Mouse (Mus musculus) kidney, embryonic 16.5 days (tissue): Measurements from ENCODE around the gene Ltb. TPM values are rescaled to one million over a fixed set of nuclear protein-coding genes. Genes with fewer than 3 reads are reported as not detected.
A peak's percentile ranks its signal among the peaks of the same experiment; 100 is the strongest.

Source experiments
- ATAC-seq: fragments of 200-750 bp; cut with Nextera tagmentation; 2 replicates; pipeline ENCODE4 v1.8.0; 2017; ENCODE audit warnings: moderate TSS enrichment; ENCODE audit not compliant: low FRiP score, low TSS enrichment
- H3K27ac ChIP-seq: fragments of 300-500 bp; sonication (generic); 2 replicates; pipeline ENCODE4 v1.5.1; 2014; ENCODE audit warnings: low read length
- H3K27me3 ChIP-seq: fragments of 300-500 bp; sonication (generic); 2 replicates; pipeline ENCODE4 v1.6.1; 2014; ENCODE audit warnings: low read length, control low read depth, mixed read lengths; ENCODE audit not compliant: insufficient read depth
- H3K36me3 ChIP-seq: fragments of 300-500 bp; sonication (generic); 2 replicates; pipeline ENCODE4 v1.6.1; 2014; ENCODE audit warnings: low read length, control low read depth, mixed read lengths; ENCODE audit not compliant: insufficient read depth
- H3K4me1 ChIP-seq: fragments of 300-500 bp; sonication (generic); 2 replicates; pipeline ENCODE4 v1.6.1; 2014; ENCODE audit warnings: low read length, control low read depth, mixed read lengths; ENCODE audit not compliant: insufficient read depth
- H3K4me2 ChIP-seq: fragments of 300-500 bp; sonication (generic); replicated peaks from 2 replicates; pipeline ENCODE4 v1.6.1; 2014; ENCODE audit warnings: low read depth, low read length
- H3K4me3 ChIP-seq: fragments of 300-500 bp; sonication (generic); 2 replicates; pipeline ENCODE4 v1.5.1; 2014; ENCODE audit warnings: mild to moderate bottlenecking, low read length
- H3K9ac ChIP-seq: fragments of 300-500 bp; sonication (generic); replicated peaks from 2 replicates; pipeline ENCODE4 v1.6.1; 2014; ENCODE audit warnings: low read length
- H3K9me3 ChIP-seq: fragments of 300-500 bp; sonication (generic); 2 replicates; pipeline ENCODE4 v1.6.1; 2016; ENCODE audit warnings: low read length, control low read depth
- WGBS: fragments of 180-500 bp; shearing (Covaris S2); extraction: QIAGEN DNeasy Blood & Tissue Kit; methylation state at CpG from one replicate; pipeline ENCODE4 v1.1.7; 2014; 5-methylcytosine and 5-hydroxymethylcytosine counted together
- polyA plus RNA-seq: library from polyadenylated mRNA; unstranded; fragments of >200 nt; fragmentation: Nextera tagmentation; extraction: Ambion mirVana; gene quantifications from 2 replicates; pipeline ENCODE4 v1.2.1, GENCODE M21; 2015

Ltb gene
- 0.66 and 1.2 TPM in 2 replicates for polyA plus RNA-seq

DNA sequence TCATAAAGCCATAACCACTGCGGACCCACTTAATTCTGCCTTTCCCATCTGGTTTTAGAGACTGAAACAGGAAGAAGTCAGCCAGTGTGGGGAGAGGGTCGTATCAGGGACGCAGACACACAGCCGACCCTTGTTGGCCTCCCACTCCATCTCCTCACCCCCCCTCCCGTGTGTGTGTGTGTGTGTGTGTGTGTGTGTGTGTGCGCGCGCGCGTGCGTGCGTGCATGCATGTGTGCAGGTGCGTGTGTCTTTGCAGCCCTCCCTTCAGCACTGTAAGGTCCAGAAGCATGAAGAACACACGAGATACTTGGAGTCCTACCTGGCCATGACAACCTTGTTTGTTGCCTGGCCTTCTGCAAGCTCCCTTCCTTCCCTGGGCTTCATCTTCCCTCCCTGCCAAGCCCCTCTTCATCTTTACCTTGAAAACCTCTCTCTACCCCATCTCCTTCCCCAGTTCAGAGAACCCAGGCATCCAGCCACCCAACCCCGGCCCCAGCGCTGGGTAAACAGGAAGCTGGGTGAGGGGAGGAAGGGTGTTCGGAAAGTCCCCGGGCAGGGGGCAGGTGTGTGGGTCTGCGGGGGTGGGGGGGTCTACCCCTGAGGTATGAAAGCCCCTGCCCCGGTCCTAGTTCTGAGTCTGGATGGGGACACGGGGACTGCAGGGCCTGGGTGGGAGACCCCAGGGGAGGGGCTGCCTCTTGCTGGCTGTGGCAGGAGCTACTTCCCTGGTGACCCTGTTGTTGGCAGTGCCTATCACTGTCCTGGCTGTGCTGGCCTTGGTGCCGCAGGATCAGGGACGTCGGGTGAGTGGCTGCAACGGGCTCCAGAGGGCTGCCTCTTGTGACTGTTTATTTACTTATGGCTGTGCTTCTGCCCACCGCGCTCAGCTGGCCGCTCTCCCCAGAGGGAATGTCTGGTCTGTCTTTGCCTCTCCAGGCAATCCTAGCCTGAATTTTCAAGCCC is at the start of gene Ltb:
Gene Ltb, plus strand, starts transcription at position 559 of the 963 bp plus-strand sequence.
- ATAC-seq: peak; percentile 40; the same call in 1 of the 2 replicates
- no peak within 1 kb of the TSS for H3K27ac ChIP-seq
- peaks cover 14% of the 10 kb centered on the region for H3K4me1 ChIP-seq
- H3K9ac ChIP-seq: peak within 1 kb of the TSS; percentile 47; the same call in 1 of the 2 replicates
- peaks cover 27% of the 10 kb centered on the region for H3K27me3 ChIP-seq
- H3K36me3 ChIP-seq: no peaks in the 10 kb centered on the region
- no peaks in the 10 kb centered on the region for H3K9me3 ChIP-seq
- H3K4me2 ChIP-seq: peak within 1 kb of the TSS; percentile 68; the same call in 1 of the 2 replicates
- WGBS: 61% methylated on average over 28 of the region's 28 CpGs
- peak within 1 kb of the TSS; percentile 43 for H3K4me3 ChIP-seq

- H3K9ac ChIP-seq: no peak overlapping the region
- no peaks in the 10 kb centered on the region for H3K27me3 ChIP-seq
- H3K36me3 ChIP-seq: peaks cover 92% of the 10 kb centered on the region
- H3K27ac ChIP-seq: no peak overlapping the region
- no peaks in the 10 kb centered on the region for H3K4me1 ChIP-seq
- H3K4me2 ChIP-seq: no peak overlapping the region
- WGBS: 89% methylated on average over 5 of the region's 5 CpGs
- ATAC-seq: no peak
- no peak overlapping the region for H3K4me3 ChIP-seq
- H3K9me3 ChIP-seq: no peaks in the 10 kb centered on the region; the same call in 1 of the 2 replicates
These were observed 48.1 kb upstream of the Ltb start for GRCm38 (mm10) chr17:35146139-35146538.

GRCm38 (mm10) chr17:35147348-35147747 is 46.9 kb upstream of the Ltb start:
- peak overlapping the region; percentile 20 for H3K27ac ChIP-seq
- WGBS: 50% methylated on average over 3 of the region's 3 CpGs

DNA sequence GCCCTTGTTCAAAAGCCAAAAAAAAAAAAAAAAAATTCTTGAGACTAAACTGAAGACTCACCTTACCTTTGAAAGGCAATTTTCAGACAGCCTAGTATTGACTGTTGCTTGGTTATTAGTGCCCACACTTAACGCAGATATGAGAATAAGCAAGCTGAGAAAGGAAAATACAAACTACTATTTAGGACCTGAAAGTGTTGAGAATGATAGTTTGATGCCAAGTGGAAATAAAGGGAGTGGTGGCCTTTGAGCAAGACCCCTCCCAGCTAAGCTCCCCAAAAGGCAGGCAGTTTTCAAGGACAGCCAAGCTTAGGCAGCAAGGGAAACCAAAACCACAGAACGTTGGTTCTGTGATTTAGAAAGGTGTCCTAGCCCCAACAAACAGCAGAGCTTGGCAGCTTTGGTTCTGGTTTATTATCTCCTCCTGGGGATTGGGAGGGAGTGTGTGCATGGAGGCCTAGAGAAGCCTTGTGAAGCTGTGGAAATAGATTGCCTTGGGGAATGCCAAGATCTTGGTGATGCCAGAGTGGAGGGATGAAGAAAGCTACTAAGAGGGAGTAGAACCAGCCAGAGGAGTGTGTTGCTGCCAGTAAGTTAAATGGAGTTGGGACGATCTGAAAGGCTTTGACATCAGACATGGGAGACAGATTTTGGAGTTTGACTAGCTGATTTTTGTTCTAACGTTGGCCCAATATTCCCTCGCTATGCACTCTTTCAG is 46.2 kb upstream of the Ltb start:
- H3K9me3 ChIP-seq: no peaks in the 10 kb centered on the region; the same call in 1 of the 2 replicates
- no peak overlapping the region for H3K4me3 ChIP-seq
- 59% methylated on average over 5 of the region's 5 CpGs for WGBS
- ATAC-seq: no peak
- H3K4me2 ChIP-seq: no peak overlapping the region
- no peaks in the 10 kb centered on the region for H3K27me3 ChIP-seq
- peaks cover 92% of the 10 kb centered on the region for H3K36me3 ChIP-seq
- H3K4me1 ChIP-seq: no peaks in the 10 kb centered on the region
- peak overlapping the region; percentile 33; the same call in 1 of the 2 replicates for H3K27ac ChIP-seq
- H3K9ac ChIP-seq: no peak overlapping the region

More at GRCm38 (mm10) chr17:35147348-35147747, 46.9 kb upstream of the Ltb start:
- Histone ChIP-seq H3K9ac (no peak overlapping the region), H3K27me3 (no peaks in the 10 kb centered on the region), H3K4me2 (no peak overlapping the region), H3K4me3 (no peak overlapping the region), H3K9me3 (no peaks in the 10 kb centered on the region; the same call in 1 of the 2 replicates), H3K4me1 (no peaks in the 10 kb centered on the region), H3K36me3 (peaks cover 92% of the 10 kb centered on the region)
- ATAC-seq: no peak

GRCm38 (mm10) chr17:35152121-35152520 is 42.1 kb upstream of the Ltb start:
- WGBS: 90% methylated on average over 4 of the region's 4 CpGs
- Histone ChIP-seq H3K9ac (no peak overlapping the region), H3K4me3 (no peak overlapping the region), H3K36me3 (peaks cover 92% of the 10 kb centered on the region), H3K4me2 (no peak overlapping the region), H3K27ac (no peak overlapping the region), H3K27me3 (no peaks in the 10 kb centered on the region), H3K9me3 (no peaks in the 10 kb centered on the region), H3K4me1 (no peaks in the 10 kb centered on the region)
- ATAC-seq: no peak

DNA sequence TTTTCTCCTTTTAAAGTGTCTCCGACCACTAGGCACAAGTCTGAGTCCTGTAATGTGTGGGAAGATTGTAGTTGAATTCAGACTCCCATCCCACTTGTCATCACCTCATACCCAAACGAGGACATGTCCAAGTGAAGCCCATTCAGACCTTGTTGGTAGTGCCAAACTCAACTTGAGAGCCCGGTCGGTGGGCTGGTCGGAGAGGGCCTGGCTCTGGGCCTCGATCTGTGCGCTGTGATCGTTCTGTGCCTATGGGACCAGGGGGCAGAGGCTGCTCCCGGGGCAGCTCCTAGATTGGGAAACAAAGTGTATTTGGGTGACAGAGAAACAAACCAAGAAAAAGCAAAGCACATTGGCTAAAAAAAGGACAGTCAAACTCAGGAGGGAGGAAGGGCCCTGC is 41.2 kb upstream of the Ltb start:
- H3K9me3 ChIP-seq: no peaks in the 10 kb centered on the region
- no peak overlapping the region for H3K4me3 ChIP-seq
- 89% methylated on average over 9 of the region's 9 CpGs for WGBS
- no peak overlapping the region for H3K9ac ChIP-seq
- H3K4me2 ChIP-seq: no peak overlapping the region
- no peak overlapping the region for H3K27ac ChIP-seq
- H3K27me3 ChIP-seq: no peaks in the 10 kb centered on the region
- no peaks in the 10 kb centered on the region for H3K4me1 ChIP-seq
- H3K36me3 ChIP-seq: peaks cover 95% of the 10 kb centered on the region
- ATAC-seq: no peak

DNA sequence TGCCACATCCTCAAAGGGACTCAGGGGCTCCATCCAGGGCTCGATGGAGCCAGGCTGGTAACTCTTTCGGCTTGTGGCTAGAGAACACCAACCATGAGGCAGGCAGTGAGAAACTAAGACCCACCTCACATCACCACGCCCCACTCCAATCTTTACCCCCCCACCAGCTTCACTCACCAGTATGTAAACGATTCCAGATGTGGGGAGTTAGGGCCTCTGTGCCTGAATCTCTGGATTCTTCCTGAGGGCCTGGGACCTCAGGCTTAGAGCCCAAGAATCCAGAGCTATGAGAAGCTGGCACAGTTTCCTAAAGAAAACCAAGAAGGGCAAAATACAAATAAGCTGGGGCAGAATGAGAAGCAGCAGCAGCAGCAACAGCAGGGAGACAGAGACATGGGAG is 40.3 kb upstream of the Ltb start:
- no peak overlapping the region for H3K4me2 ChIP-seq
- no peak overlapping the region for H3K4me3 ChIP-seq
- H3K27me3 ChIP-seq: no peaks in the 10 kb centered on the region
- H3K9ac ChIP-seq: no peak overlapping the region
- 88% methylated on average over 4 of the region's 4 CpGs for WGBS
- H3K9me3 ChIP-seq: no peaks in the 10 kb centered on the region
- no peaks in the 10 kb centered on the region for H3K4me1 ChIP-seq
- ATAC-seq: no peak
- H3K36me3 ChIP-seq: peaks cover 96% of the 10 kb centered on the region
- H3K27ac ChIP-seq: no peak overlapping the region

DNA sequence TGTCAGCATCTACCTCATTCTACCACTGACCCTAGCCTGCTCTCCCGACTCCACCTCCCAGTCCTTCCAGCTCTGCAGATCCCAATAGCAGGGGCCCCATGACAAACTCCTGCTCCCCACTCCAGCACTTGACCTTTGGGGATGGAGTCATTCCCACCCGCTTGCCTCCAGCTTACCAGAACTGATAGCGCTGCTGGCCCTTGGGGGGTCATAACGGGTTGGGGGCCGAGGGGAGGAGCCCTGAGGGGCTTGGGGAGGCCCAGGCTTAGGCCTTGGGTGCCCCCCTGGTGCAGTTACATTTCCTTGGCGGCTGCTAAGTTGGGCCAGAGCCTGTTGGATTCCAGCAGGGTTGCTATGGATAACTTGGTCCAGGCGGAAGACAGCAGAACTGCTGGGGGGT is 39.6 kb upstream of the Ltb start:
- H3K36me3 ChIP-seq: peaks cover 97% of the 10 kb centered on the region
- H3K4me2 ChIP-seq: no peak overlapping the region
- no peaks in the 10 kb centered on the region for H3K9me3 ChIP-seq
- 88% methylated on average over 7 of the region's 7 CpGs for WGBS
- no peak overlapping the region for H3K4me3 ChIP-seq
- no peak for ATAC-seq
- H3K27ac ChIP-seq: no peak overlapping the region
- H3K4me1 ChIP-seq: no peaks in the 10 kb centered on the region
- H3K27me3 ChIP-seq: no peaks in the 10 kb centered on the region
- H3K9ac ChIP-seq: no peak overlapping the region

- Histone ChIP-seq H3K27ac (no peak overlapping the region), H3K4me2 (no peak overlapping the region), H3K9ac (no peak overlapping the region), H3K9me3 (no peaks in the 10 kb centered on the region), H3K36me3 (peaks cover 97% of the 10 kb centered on the region), H3K27me3 (no peaks in the 10 kb centered on the region), H3K4me1 (no peaks in the 10 kb centered on the region), H3K4me3 (no peak overlapping the region)
- WGBS: 84% methylated on average over 12 of the region's 12 CpGs
- ATAC-seq: no peak
These were observed 38.8 kb upstream of the Ltb start for GRCm38 (mm10) chr17:35155451-35155850.
